Mouse (Mus musculus): ENCODE data around the gene Krt90. TPM values are rescaled to one million over a fixed set of nuclear protein-coding genes. Genes with fewer than 3 reads are reported as not detected.
"Not testable (repeated sequence)": the region's sequence is repeated elsewhere in the genome, so short reads cannot be mapped to it uniquely, and the experiment has no call there.

Krt90 gene
- polyA plus RNA-seq, 1 experiment: not detected

DNA sequence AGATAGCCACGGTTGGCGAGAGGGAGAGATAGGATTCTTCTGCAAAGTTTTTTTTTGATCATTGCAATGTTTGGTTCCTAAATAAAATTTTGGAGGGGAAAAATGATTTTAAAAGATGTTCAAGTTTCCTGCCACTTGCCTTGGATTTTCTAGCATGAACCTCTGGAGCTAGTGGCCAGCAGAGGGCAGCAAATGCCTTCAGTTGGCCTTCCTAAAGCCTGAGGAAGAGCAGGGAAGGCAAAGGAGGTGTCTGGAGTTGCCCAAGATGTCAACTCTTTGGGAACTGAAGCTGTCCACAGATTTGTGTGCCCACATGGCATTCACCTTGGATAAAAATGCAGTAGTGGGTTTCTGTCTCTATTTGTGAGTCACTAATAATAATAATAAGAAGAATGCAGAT is 43.0 kb downstream of the Krt90 start:
- Histone ChIP-seq H3K36me3 (ENCODE audit: control insufficient read depth, insufficient read depth, low read length) (no peaks in the 10 kb centered on the region), H3K27ac (ENCODE audit: insufficient read depth, low read depth, low read length) (no peak overlapping the region), H3K4me3 (ENCODE audit: insufficient read depth, low read depth, low read length) (no peak overlapping the region), H3K4me1 (ENCODE audit: control insufficient read depth, insufficient read depth, low read length) (0 out of 2 replicates have a peak, but pooled peaks cover 3% of the 10 kb centered on the region), H3K27me3 (replicated peaks; ENCODE audit: control insufficient read depth, insufficient read depth, low read length) (no peaks in the 10 kb centered on the region)
- peak; percentile 75 for DNase-seq
- WGBS: 8% methylated on average over 2 of the region's 2 CpGs
- TF ChIP-seq CTCF (conservative IDR thresholded peaks at IDR 0.05; ENCODE audit: insufficient read depth, insufficient read length, low read depth, low read length): peak; percentile 93
- no peak for TF ChIP-seq POLR2A (IDR thresholded peaks at IDR 0.05; ENCODE audit: low read depth, low read length)

- 75% methylated on average over 2 of the region's 2 CpGs for WGBS
- H3K36me3 ChIP-seq (ENCODE audit: control insufficient read depth, insufficient read depth, low read length); DNase-seq; H3K27me3 ChIP-seq (replicated peaks; ENCODE audit: control insufficient read depth, insufficient read depth, low read length); H3K4me1 ChIP-seq (ENCODE audit: control insufficient read depth, insufficient read depth, low read length); H3K4me3 ChIP-seq (ENCODE audit: insufficient read depth, low read depth, low read length); H3K27ac ChIP-seq (ENCODE audit: insufficient read depth, low read depth, low read length): not testable (repeated sequence)
Observed at GRCm38 (mm10) chr15:101517161-101517560, 45.6 kb downstream of the Krt90 start, which contains the start of gene Gm49425. Gm49425 (minus strand) TSS chr15:101517261.

DNA sequence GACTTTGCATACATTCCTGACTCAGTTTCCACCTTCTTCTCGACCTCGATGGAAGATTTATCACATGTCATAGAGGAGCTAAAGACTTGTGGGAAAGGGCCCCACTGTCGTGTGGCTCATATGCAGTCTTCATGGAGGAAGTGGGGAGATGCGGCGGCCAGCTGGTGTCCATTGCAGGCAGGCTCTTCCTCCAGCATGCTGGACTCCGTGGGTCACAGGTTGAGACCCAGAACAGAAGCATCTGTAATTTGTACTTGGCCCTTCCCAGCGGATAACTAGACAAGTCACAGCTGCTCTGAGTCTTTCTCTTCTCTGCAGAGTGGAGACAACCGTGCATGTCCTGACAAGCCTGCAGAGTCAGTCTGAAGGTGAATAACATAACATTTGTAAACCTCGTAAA is 54.5 kb downstream of the Krt90 start:
- DNase-seq: peak; percentile 19
- Histone ChIP-seq H3K36me3 (ENCODE audit: control insufficient read depth, insufficient read depth, low read length) (no peaks in the 10 kb centered on the region), H3K4me1 (ENCODE audit: control insufficient read depth, insufficient read depth, low read length) (peaks cover 9% of the 10 kb centered on the region; the same call in 1 of the 2 replicates), H3K27ac (ENCODE audit: insufficient read depth, low read depth, low read length) (no peak overlapping the region), H3K4me3 (ENCODE audit: insufficient read depth, low read depth, low read length) (no peak overlapping the region), H3K27me3 (replicated peaks; ENCODE audit: control insufficient read depth, insufficient read depth, low read length) (no peaks in the 10 kb centered on the region)
- TF ChIP-seq CTCF (conservative IDR thresholded peaks at IDR 0.05; ENCODE audit: insufficient read depth, insufficient read length, low read depth, low read length): no peak
- no peak for TF ChIP-seq POLR2A (IDR thresholded peaks at IDR 0.05; ENCODE audit: low read depth, low read length)
- WGBS: 52% methylated on average over 9 of the region's 9 CpGs

DNA sequence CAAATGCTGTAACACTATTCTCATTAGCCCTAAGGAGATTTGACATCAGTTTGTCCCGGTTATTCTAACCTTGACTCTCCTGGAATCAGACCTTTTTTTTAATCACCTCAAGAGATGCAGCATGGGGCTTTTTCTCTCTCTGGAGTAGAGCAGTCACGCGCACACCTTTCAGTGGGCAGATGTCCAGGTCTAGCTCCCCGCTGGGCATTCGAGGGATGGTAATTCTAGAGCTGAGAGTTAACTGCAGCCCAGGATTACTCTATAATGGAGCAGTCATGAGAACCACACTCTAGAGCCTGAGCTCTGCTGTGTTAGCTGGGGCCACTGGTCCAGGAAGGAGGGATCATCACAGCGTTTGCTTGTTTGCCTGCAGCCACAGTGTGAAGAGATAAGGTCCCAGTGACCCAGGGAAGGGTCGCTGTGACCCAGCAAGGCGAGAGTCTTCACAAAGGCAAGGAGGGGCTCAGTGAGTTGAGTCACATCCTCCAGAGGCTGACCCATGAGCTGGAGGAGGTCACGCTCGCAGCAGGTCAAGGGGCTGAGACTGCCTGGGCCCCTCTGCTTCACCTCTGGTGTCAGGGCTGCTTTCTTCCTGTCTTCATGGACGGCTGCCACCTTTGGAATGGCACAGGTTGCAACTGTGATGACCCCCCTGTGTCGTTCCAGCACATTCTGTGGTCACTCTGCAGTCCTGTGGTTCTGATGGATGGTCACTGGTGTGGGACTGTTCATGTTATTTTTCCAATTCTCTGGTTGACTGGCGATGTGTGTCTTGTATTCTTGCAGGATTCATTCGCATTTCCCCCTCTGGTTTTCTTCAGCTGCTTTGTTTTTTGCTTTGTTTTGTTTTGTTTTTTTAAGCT is 55.6 kb downstream of the Krt90 start:
- no peak overlapping the region for H3K27ac ChIP-seq (ENCODE audit: insufficient read depth, low read depth, low read length)
- DNase-seq: peak; percentile 56
- H3K36me3 ChIP-seq (ENCODE audit: control insufficient read depth, insufficient read depth, low read length): no peaks in the 10 kb centered on the region
- WGBS: 24% methylated on average over 14 of the region's 14 CpGs
- H3K4me3 ChIP-seq (ENCODE audit: insufficient read depth, low read depth, low read length): no peak overlapping the region
- TF ChIP-seq POLR2A (IDR thresholded peaks at IDR 0.05; ENCODE audit: low read depth, low read length): no peak
- no peak for TF ChIP-seq CTCF (conservative IDR thresholded peaks at IDR 0.05; ENCODE audit: insufficient read depth, insufficient read length, low read depth, low read length)
- H3K4me1 ChIP-seq (ENCODE audit: control insufficient read depth, insufficient read depth, low read length): peaks cover 9% of the 10 kb centered on the region; the same call in 1 of the 2 replicates
- H3K27me3 ChIP-seq (replicated peaks; ENCODE audit: control insufficient read depth, insufficient read depth, low read length): no peaks in the 10 kb centered on the region

Other genes with a start within 250 kb of the Krt90 start
- gene Krt80, start 192.8 kb downstream of the Krt90 start, polyA plus RNA-seq (2012; rRNA removed): 14.2 and 14.7 TPM in 2 replicates
- 50.9 and 57.3 TPM in 2 replicates for gene Krt7, start 151.9 kb downstream of the Krt90 start, polyA plus RNA-seq (2012; rRNA removed)
- gene Krt87, start 124.1 kb downstream of the Krt90 start, polyA plus RNA-seq (2012; rRNA removed): not detected in 2 replicates
- gene Krt88, start 115.2 kb downstream of the Krt90 start, polyA plus RNA-seq (2012; rRNA removed): 0.18 TPM in 1 of 2 replicates, not detected in the other
- gene Krt81, start 99.2 kb downstream of the Krt90 start, polyA plus RNA-seq (2012; rRNA removed): not detected in 2 replicates
- not detected in 2 replicates for gene Krt86, start 89.5 kb downstream of the Krt90 start, polyA plus RNA-seq (2012; rRNA removed)
- gene Krt83, start 71.4 kb downstream of the Krt90 start, polyA plus RNA-seq (2012; rRNA removed): 0.08 TPM in 1 of 2 replicates, not detected in the other
- not detected in 2 replicates for gene Gm49425, start 45.7 kb downstream of the Krt90 start, polyA plus RNA-seq (2012; rRNA removed)
- gene Krt84, start 30.1 kb downstream of the Krt90 start, polyA plus RNA-seq (2012; rRNA removed): not detected in 2 replicates
- not detected in 2 replicates for gene Krt82, start 12.3 kb downstream of the Krt90 start, polyA plus RNA-seq (2012; rRNA removed)
- gene Krt75, start 11.0 kb upstream of the Krt90 start, polyA plus RNA-seq (2012; rRNA removed): not detected in 2 replicates
- gene Gm5414, start 65.2 kb upstream of the Krt90 start, polyA plus RNA-seq (2012; rRNA removed): not detected in 2 replicates
- not detected in 2 replicates for gene Gm5478, start 84.4 kb upstream of the Krt90 start, polyA plus RNA-seq (2012; rRNA removed)
- not detected in 2 replicates for gene Krt6b, start 117.3 kb upstream of the Krt90 start, polyA plus RNA-seq (2012; rRNA removed)
- not detected in 2 replicates for gene Krt6a, start 131.4 kb upstream of the Krt90 start, polyA plus RNA-seq (2012; rRNA removed)
- gene Krt5, start 149.9 kb upstream of the Krt90 start, polyA plus RNA-seq (2012; rRNA removed): 2.6 and 4.6 TPM in 2 replicates
- gene Krt71, start 180.2 kb upstream of the Krt90 start, polyA plus RNA-seq (2012; rRNA removed): not detected in 2 replicates
- not detected in 2 replicates for gene Krt72, start 223.5 kb upstream of the Krt90 start, polyA plus RNA-seq (2012; rRNA removed)
- gene Krt73, start 239.4 kb upstream of the Krt90 start, polyA plus RNA-seq (2012; rRNA removed): not detected in 2 replicates

Data from kidney, adult 2 months (tissue).